Mouse (Mus musculus): ENCODE measurements at regions not wholly inside any gene's neighbourhood (a gene's known extent, or its start where the extent isn't known, plus 50 kb on each side); places are given as distances from the start of the nearest gene placed in this dataset.
"Not testable (repeated sequence)": the region's sequence is repeated elsewhere in the genome, so short reads cannot be mapped to it uniquely, and the experiment has no call there.

GRCm38 (mm10) chr4:3066051-3066736 lies 100.9 kb upstream of the Vmn1r2 start:
- Histone ChIP-seq H3K4me3 (no peak overlapping the region), H3K27ac (no peak overlapping the region)
- intact Hi-C loops (cut with DNase I), result no loop called here
- DNase-seq, result peak; percentile 6
- TF ChIP-seq CTCF (IDR thresholded peaks at IDR 0.05), result no peak

GRCm38 (mm10) chr4:3067265-3067664 lies 99.9 kb upstream of the Vmn1r2 start:
- Histone ChIP-seq H3K27ac (no peak overlapping the region), H3K4me3 (no peak overlapping the region)
- intact Hi-C loops (cut with DNase I), result loop anchor here (1.0 kb wide), 1 partner anchor 14 kb away; no protein-coding TSS in a partner anchor
- TF ChIP-seq CTCF (IDR thresholded peaks at IDR 0.05), result no peak
- peak; percentile 12 for DNase-seq

- no peak for TF ChIP-seq CTCF (IDR thresholded peaks at IDR 0.05)
- DNase-seq, result peak; percentile 17
- H3K27ac ChIP-seq, result no peak overlapping the region
- intact Hi-C loops (cut with DNase I), result loop anchor here (1.0 kb wide), 1 partner anchor 14 kb away; no protein-coding TSS in a partner anchor
- no peak overlapping the region for H3K4me3 ChIP-seq
Observed at GRCm38 (mm10) chr4:3067666-3068065, 99.5 kb upstream of the Vmn1r2 start.

- TF ChIP-seq CTCF (IDR thresholded peaks at IDR 0.05), result no peak
- Histone ChIP-seq H3K27ac (no peak overlapping the region), H3K4me3 (no peak overlapping the region)
- DNase-seq, result peak; percentile 7
- intact Hi-C loops (cut with DNase I), result no loop called here
Observed at GRCm38 (mm10) chr4:3068306-3069223, 98.6 kb upstream of the Vmn1r2 start.

GRCm38 (mm10) chr4:3069341-3069740 lies 97.8 kb upstream of the Vmn1r2 start:
- DNase-seq, result peak; percentile 6
- TF ChIP-seq CTCF (IDR thresholded peaks at IDR 0.05), result no peak
- Histone ChIP-seq H3K27ac (no peak overlapping the region), H3K4me3 (no peak overlapping the region)
- intact Hi-C loops (cut with DNase I), result no loop called here

GRCm38 (mm10) chr4:3071326-3071725 lies 95.8 kb upstream of the Vmn1r2 start:
- intact Hi-C loops (cut with DNase I); H3K4me3 ChIP-seq; H3K27ac ChIP-seq: not testable (repeated sequence)
- peak; percentile 2 for DNase-seq

- intact Hi-C loops (cut with DNase I), result no loop called here
Observed at GRCm38 (mm10) chr4:3079901-3080300, 87.2 kb upstream of the Vmn1r2 start.

GRCm38 (mm10) chr4:3080385-3081125 lies 86.6 kb upstream of the Vmn1r2 start:
- intact Hi-C loops (cut with DNase I), result loop anchor here (1.0 kb wide), 1 partner anchor 13 kb away; no protein-coding TSS in a partner anchor
- Histone ChIP-seq H3K4me3 (no peak overlapping the region), H3K27ac (no peak overlapping the region)
- DNase-seq, result peak; percentile 16
- no peak for TF ChIP-seq CTCF (IDR thresholded peaks at IDR 0.05)

More at GRCm38 (mm10) chr4:3079901-3080300, 87.2 kb upstream of the Vmn1r2 start:
- no peak for TF ChIP-seq CTCF (IDR thresholded peaks at IDR 0.05)
- no peak for DNase-seq
- Histone ChIP-seq H3K4me3 (no peak overlapping the region), H3K27ac (no peak overlapping the region)

- Histone ChIP-seq H3K27ac (no peak overlapping the region), H3K4me3 (no peak overlapping the region)
- TF ChIP-seq CTCF (IDR thresholded peaks at IDR 0.05), result no peak
- intact Hi-C loops (cut with DNase I), result loop anchor here (1.0 kb wide), 1 partner anchor 14 kb away; no protein-coding TSS in a partner anchor
- no peak for DNase-seq
Observed at GRCm38 (mm10) chr4:3081148-3081952, 85.8 kb upstream of the Vmn1r2 start.

GRCm38 (mm10) chr4:3081953-3082950 lies 84.9 kb upstream of the Vmn1r2 start:
- DNase-seq, result peak; percentile 19
- no peak overlapping the region for H3K4me3 ChIP-seq
- H3K27ac ChIP-seq, result no peak overlapping the region
- intact Hi-C loops (cut with DNase I), result loop anchor here (1.0 kb wide), 1 partner anchor 15 kb away; no protein-coding TSS in a partner anchor
- TF ChIP-seq CTCF (IDR thresholded peaks at IDR 0.05), result no peak
